Comparison of ENCODE assay signal across 22 mouse cellular contexts in the genomic region with DNA sequence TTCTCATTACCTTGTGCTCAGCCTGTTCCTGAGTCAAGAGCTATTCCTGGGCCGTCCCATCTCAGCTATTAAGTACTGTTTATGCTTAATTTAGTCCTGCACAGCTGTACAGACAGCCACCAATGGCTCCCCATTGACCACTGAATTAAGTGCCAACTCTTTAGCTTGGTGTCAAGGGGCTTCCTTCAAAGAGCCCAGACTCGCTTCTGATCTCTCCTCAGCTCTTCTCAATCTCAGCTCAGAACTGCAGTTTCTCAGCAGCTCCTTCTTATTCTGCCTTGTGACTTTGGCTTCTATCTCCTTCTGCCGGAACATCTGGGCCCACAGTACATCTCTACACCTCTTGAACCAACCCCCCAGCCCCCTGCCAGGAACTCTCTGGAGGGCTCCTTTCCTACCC.
A peak's percentile ranks its signal among the peaks of the same experiment; 100 is the strongest.
DNase-seq lines count a peak whose midpoint lies in the region; ATAC-seq and TF ChIP-seq lines count a peak whose summit lies in the region.
"Had no signal": no experiment of that assay in that cellular context is flagged by ENCODE, and none has a peak within 500 bp of the region (broad histone marks: within the 10 kb centered on the region; RNA-seq: fewer than 3 reads in every experiment).

No protein-coding gene starts in this region.

- no peak overlapping the region for H3K4me3 ChIP-seq in hindbrain, postnatal 0 days (ENCODE audit: low read length)
- H3K4me3 ChIP-seq in hindbrain, embryonic 16.5 days (ENCODE audit: low read length) = no peak overlapping the region
- no peak overlapping the region for H3K4me3 ChIP-seq in midbrain, postnatal 0 days (ENCODE audit: low read depth, low read length)
- H3K4me3 ChIP-seq in midbrain, embryonic 16.5 days (ENCODE audit: low read depth, low read length) = no peak overlapping the region
- no peak overlapping the region for H3K4me3 ChIP-seq in neural tube, embryonic 14.5 days (ENCODE audit: low read depth, low read length)
- H3K4me3 ChIP-seq: embryonic facial prominence, embryonic 13.5 days; embryonic facial prominence, embryonic 15.5 days; erythroblast, embryonic 14.5 days; forebrain, embryonic 10.5 days; forebrain, embryonic 12.5 days had no signal

- no peaks in the 10 kb centered on the region for H3K9me3 ChIP-seq in hindbrain, postnatal 0 days (ENCODE audit: low read length)
- no peaks in the 10 kb centered on the region for H3K9me3 ChIP-seq in hindbrain, embryonic 16.5 days (ENCODE audit: control insufficient read depth, low read length)
- no peaks in the 10 kb centered on the region for H3K9me3 ChIP-seq in midbrain, postnatal 0 days (ENCODE audit: low read length)
- no peaks in the 10 kb centered on the region for H3K9me3 ChIP-seq in midbrain, embryonic 16.5 days (replicated peaks; ENCODE audit: control insufficient read depth, low read length, poor library complexity, severe bottlenecking)
- H3K9me3 ChIP-seq in neural tube, embryonic 14.5 days (ENCODE audit: control insufficient read depth, low read length) = no peaks in the 10 kb centered on the region
- H3K9me3 ChIP-seq: embryonic facial prominence, embryonic 13.5 days; embryonic facial prominence, embryonic 15.5 days; forebrain, embryonic 10.5 days; forebrain, embryonic 12.5 days had no signal

- no peak for TF ChIP-seq CTCF in hindbrain, postnatal 0 days (IDR thresholded peaks at IDR 0.05; ENCODE audit: low read depth)
- no peak for TF ChIP-seq CTCF in midbrain, postnatal 0 days (IDR thresholded peaks at IDR 0.05)

- H3K4me2 ChIP-seq in hindbrain, postnatal 0 days (ENCODE audit: low read depth, low read length) = no peak overlapping the region
- H3K4me2 ChIP-seq in hindbrain, embryonic 16.5 days (ENCODE audit: low read length) = no peak overlapping the region
- no peak overlapping the region for H3K4me2 ChIP-seq in midbrain, postnatal 0 days (ENCODE audit: low read depth, low read length, poor library complexity, severe bottlenecking)
- no peak overlapping the region for H3K4me2 ChIP-seq in midbrain, embryonic 16.5 days (ENCODE audit: low read length)
- no peak overlapping the region for H3K4me2 ChIP-seq in neural tube, embryonic 14.5 days (ENCODE audit: low read depth, low read length)
- H3K4me2 ChIP-seq: embryonic facial prominence, embryonic 13.5 days; embryonic facial prominence, embryonic 15.5 days; forebrain, embryonic 12.5 days had no signal

- H3K27ac ChIP-seq in hindbrain, postnatal 0 days = no peak overlapping the region
- no peak overlapping the region for H3K27ac ChIP-seq in hindbrain, embryonic 16.5 days (ENCODE audit: low read depth, low read length)
- no peak overlapping the region for H3K27ac ChIP-seq in midbrain, postnatal 0 days (ENCODE audit: low read depth, low read length)
- H3K27ac ChIP-seq in midbrain, embryonic 16.5 days (ENCODE audit: low read length) = no peak overlapping the region
- no peak overlapping the region for H3K27ac ChIP-seq in neural tube, embryonic 14.5 days (ENCODE audit: low read depth, low read length)
- H3K27ac ChIP-seq: embryonic facial prominence, embryonic 13.5 days; embryonic facial prominence, embryonic 15.5 days; forebrain, embryonic 10.5 days; forebrain, embryonic 12.5 days had no signal

- 72% methylated on average over 3 of the region's 3 CpGs for WGBS in hindbrain, postnatal 0 days
- WGBS in hindbrain, embryonic 16.5 days = 62% methylated on average over 3 of the region's 3 CpGs
- 74% methylated on average over 3 of the region's 3 CpGs for whole genome bisulfite sequencing in midbrain, postnatal 0 days
- 52% methylated on average over 3 of the region's 3 CpGs for WGBS in midbrain, embryonic 16.5 days
- 53% methylated on average over 3 of the region's 3 CpGs for WGBS in neural tube, embryonic 14.5 days

- no peak overlapping the region for H3K9ac ChIP-seq in hindbrain, postnatal 0 days (replicated peaks; ENCODE audit: low read length)
- no peak overlapping the region for H3K9ac ChIP-seq in hindbrain, embryonic 16.5 days (ENCODE audit: low read depth, low read length)
- H3K9ac ChIP-seq in midbrain, postnatal 0 days (replicated peaks; ENCODE audit: low read length, poor library complexity, severe bottlenecking) = no peak overlapping the region
- no peak overlapping the region for H3K9ac ChIP-seq in midbrain, embryonic 16.5 days (ENCODE audit: low read depth, low read length)
- H3K9ac ChIP-seq in neural tube, embryonic 14.5 days (replicated peaks; ENCODE audit: low read depth, low read length) = no peak overlapping the region
- H3K9ac ChIP-seq: embryonic facial prominence, embryonic 13.5 days; embryonic facial prominence, embryonic 15.5 days; forebrain, embryonic 12.5 days had no signal

- H3K27me3 ChIP-seq in hindbrain, postnatal 0 days (ENCODE audit: insufficient read depth, low read length) = no peaks in the 10 kb centered on the region
- H3K27me3 ChIP-seq in hindbrain, embryonic 16.5 days (replicated peaks; ENCODE audit: control insufficient read depth, insufficient read depth, low read length) = no peaks in the 10 kb centered on the region
- no peaks in the 10 kb centered on the region for H3K27me3 ChIP-seq in midbrain, postnatal 0 days (ENCODE audit: insufficient read depth, low read length)
- H3K27me3 ChIP-seq in midbrain, embryonic 16.5 days (ENCODE audit: control insufficient read depth, insufficient read depth, low read depth, low read length) = no peaks in the 10 kb centered on the region
- H3K27me3 ChIP-seq in neural tube, embryonic 14.5 days (ENCODE audit: control insufficient read depth, insufficient read depth, low read length) = no peaks in the 10 kb centered on the region
- H3K27me3 ChIP-seq: embryonic facial prominence, embryonic 13.5 days; embryonic facial prominence, embryonic 15.5 days; forebrain, embryonic 12.5 days had no signal

- DNase-seq in hindbrain, postnatal 0 days (ENCODE audit: low spot score) = no peak
- DNase-seq in midbrain, postnatal 0 days (ENCODE audit: low spot score) = peak; percentile 33
- no peak for DNase-seq in neural tube, embryonic 10.5 days (ENCODE audit: extremely low spot score, low spot score)
- DNase-seq: adrenal gland, adult 2 months; adrenal gland, postnatal 10 days; adrenal gland, postnatal 25 days; cerebellum, adult 11 months; cerebellum, adult 18-20 months; cerebellum, adult 8-10 months; cerebellum, adult 9-11 months; cerebellum, postnatal 14 days; cerebellum, postnatal 36 days; embryo, embryonic 11 days had no signal

- ATAC-seq in hindbrain, postnatal 0 days = peak; percentile 30; the same call in 1 of the 2 replicates
- ATAC-seq in hindbrain, embryonic 16.5 days = no peak
- no peak for ATAC-seq in midbrain, postnatal 0 days (ENCODE audit: low FRiP score)
- ATAC-seq in midbrain, embryonic 16.5 days = no peak
- ATAC-seq in neural tube, embryonic 14.5 days (ENCODE audit: low read depth) = 0 out of 2 replicates have a peak, but pooled peaks have one; percentile 19
- ATAC-seq: forebrain, embryonic 14.5 days had no signal

- H3K4me1 ChIP-seq in hindbrain, postnatal 0 days (ENCODE audit: insufficient read depth, low read length) = peaks cover 8% of the 10 kb centered on the region; the same call in 1 of the 2 replicates
- H3K4me1 ChIP-seq in hindbrain, embryonic 16.5 days (ENCODE audit: control insufficient read depth, insufficient read depth, low read depth, low read length) = peaks cover 22% of the 10 kb centered on the region
- peaks cover 7% of the 10 kb centered on the region; the same call in 1 of the 2 replicates for H3K4me1 ChIP-seq in midbrain, postnatal 0 days (ENCODE audit: insufficient read depth, low read length)
- H3K4me1 ChIP-seq in midbrain, embryonic 16.5 days (ENCODE audit: control insufficient read depth, insufficient read depth, low read length) = peaks cover 22% of the 10 kb centered on the region
- peaks cover 20% of the 10 kb centered on the region for H3K4me1 ChIP-seq in neural tube, embryonic 14.5 days (ENCODE audit: control insufficient read depth, insufficient read depth, low read length)

- H3K36me3 ChIP-seq in hindbrain, postnatal 0 days (ENCODE audit: insufficient read depth, low read length) = no peaks in the 10 kb centered on the region
- no peaks in the 10 kb centered on the region for H3K36me3 ChIP-seq in hindbrain, embryonic 16.5 days (ENCODE audit: control insufficient read depth, insufficient read depth, low read length)
- H3K36me3 ChIP-seq in midbrain, postnatal 0 days (ENCODE audit: insufficient read depth, low read length) = no peaks in the 10 kb centered on the region
- no peaks in the 10 kb centered on the region for H3K36me3 ChIP-seq in midbrain, embryonic 16.5 days (ENCODE audit: control insufficient read depth, insufficient read depth, low read length)
- no peaks in the 10 kb centered on the region for H3K36me3 ChIP-seq in neural tube, embryonic 14.5 days (ENCODE audit: control insufficient read depth, insufficient read depth, low read length)
- H3K36me3 ChIP-seq: embryonic facial prominence, embryonic 13.5 days; embryonic facial prominence, embryonic 15.5 days; forebrain, embryonic 10.5 days; forebrain, embryonic 12.5 days had no signal

Comparison
In these comparisons a context has a peak if more than half of its experiments do, and no peak if none do; other contexts are left out.
1. ATAC-seq: peak in hindbrain, postnatal 0 days (single experiment) and neural tube, embryonic 14.5 days (single experiment); none in hindbrain, embryonic 16.5 days (single experiment), midbrain, postnatal 0 days (single experiment) and midbrain, embryonic 16.5 days (single experiment).